Mouse (Mus musculus) small intestine, adult 2 months (tissue): ENCODE data around the gene Gzma. TPM values are rescaled to one million over a fixed set of nuclear protein-coding genes. Genes with fewer than 3 reads are reported as not detected.

Experiments used
- H3K27ac ChIP-seq: fragments of 200-500 bp; 2 replicates; pipeline ENCODE4 v1.5.1; 2012; ENCODE audit warnings: low read depth, low read length, control low read depth, inconsistent platforms; ENCODE audit not compliant: insufficient read depth
- H3K27me3 ChIP-seq: fragments of 200-500 bp; 2 replicates; pipeline ENCODE4 v1.6.1; 2012; ENCODE audit warnings: mild to moderate bottlenecking, moderate library complexity, low read length, inconsistent platforms; ENCODE audit not compliant: control insufficient read depth, insufficient read depth
- H3K36me3 ChIP-seq: fragments of 200-500 bp; 2 replicates; pipeline ENCODE4 v1.6.1; 2012; ENCODE audit warnings: mild to moderate bottlenecking, low read length, control low read depth, inconsistent platforms; ENCODE audit not compliant: control insufficient read depth, insufficient read depth
- H3K4me1 ChIP-seq: fragments of 200-500 bp; 2 replicates; pipeline ENCODE4 v1.6.1; 2012; ENCODE audit warnings: low read length, inconsistent platforms, mixed read lengths; ENCODE audit not compliant: control insufficient read depth, insufficient read depth, insufficient read length
- H3K4me3 ChIP-seq: fragments of 200-500 bp; 2 replicates; pipeline ENCODE4 v1.5.1; 2012; ENCODE audit warnings: low read depth, mild to moderate bottlenecking, control low read depth, inconsistent platforms, low read length, moderate library complexity
- CTCF ChIP-seq: fragments of 200-500 bp; IDR thresholded peaks from 2 replicates; pipeline ENCODE4 v1.5.1; 2012; ENCODE audit warnings: low read depth, mild to moderate bottlenecking, control low read depth, inconsistent platforms, low read length, moderate library complexity, mixed read lengths; ENCODE audit not compliant: insufficient replicate concordance, insufficient read length; ENCODE audit errors: extremely low read depth
- POLR2A ChIP-seq: fragments of 200-500 bp; IDR thresholded peaks from 2 replicates; pipeline ENCODE4 v1.6.1; 2012; ENCODE audit warnings: low read depth, mild to moderate bottlenecking, control low read depth, inconsistent platforms, low read length, moderate library complexity
- WGBS: fragments of 180-500 bp; shearing (Covaris S2); methylation state at CpG from one replicate; pipeline ENCODE4 v1.1.7; 2018; 5-methylcytosine and 5-hydroxymethylcytosine counted together
- polyA plus RNA-seq: library from polyadenylated mRNA; depleted of rRNA; stranded (reverse); fragments of >200 nt; gene quantifications from 2 replicates; pipeline ENCODE4 v1.2.3, GENCODE M21; 2012; rRNA removed

Gzma gene
- 4.4 and 5.2 TPM in 2 replicates for polyA plus RNA-seq

DNA sequence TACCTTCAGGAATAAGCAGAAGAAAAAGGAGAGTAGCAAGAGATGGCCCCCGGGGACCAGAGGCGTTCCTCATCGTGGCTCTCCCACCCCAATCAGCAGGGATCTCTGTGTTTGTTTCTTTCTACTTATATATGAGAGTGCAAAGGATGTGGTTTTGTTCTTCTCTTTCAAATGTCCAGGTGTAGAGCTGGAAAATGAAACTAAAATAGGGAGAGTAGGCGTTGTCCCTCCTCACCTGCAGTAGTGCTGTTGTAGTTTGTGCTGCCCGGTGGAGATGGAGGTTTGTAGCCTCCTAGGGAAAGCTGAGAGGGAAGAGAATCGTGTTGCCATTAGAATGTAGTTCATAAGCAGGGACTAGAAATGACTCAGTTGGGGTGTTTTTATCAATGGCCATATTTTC is at the start of gene Gzma:
Gzma (minus strand) TSS at position 103 of the 400 bp plus-strand sequence.
- TF ChIP-seq POLR2A: no peak
- no peak for TF ChIP-seq CTCF
- 62% methylated on average over 6 of the region's 6 CpGs for WGBS
- no peaks in the 10 kb centered on the region for H3K4me1 ChIP-seq
- no peak within 1 kb of the TSS for H3K4me3 ChIP-seq
- peak within 1 kb of the TSS; percentile 37; the same call in 1 of the 2 replicates for H3K27ac ChIP-seq
- H3K36me3 ChIP-seq: no peaks in the 10 kb centered on the region
- no peaks in the 10 kb centered on the region for H3K27me3 ChIP-seq

DNA sequence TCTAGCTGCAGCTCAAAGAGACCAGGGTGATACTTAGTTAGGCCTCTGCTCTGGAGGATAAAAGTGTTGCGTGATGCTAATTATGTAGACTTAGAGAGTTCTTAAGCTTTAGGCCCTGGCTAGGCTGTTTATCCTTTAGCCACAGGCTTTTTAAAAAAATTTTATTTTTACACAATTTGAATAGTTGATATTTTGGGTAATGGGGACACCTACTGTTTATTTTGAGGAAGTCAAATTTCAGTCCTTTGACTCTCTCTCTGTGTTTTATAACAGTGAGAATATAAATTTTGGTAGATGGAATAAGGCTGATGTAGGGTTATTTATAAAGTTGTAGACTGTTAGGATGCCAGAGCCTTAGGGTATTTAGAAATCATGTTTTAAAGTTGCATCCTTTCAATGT is 38.8 kb upstream of the Gzma start:
- no peak overlapping the region for H3K27ac ChIP-seq
- no peak overlapping the region for H3K4me3 ChIP-seq
- no peaks in the 10 kb centered on the region for H3K36me3 ChIP-seq
- 95% methylated on average over 1 of the region's 1 CpGs for WGBS
- H3K4me1 ChIP-seq: no peaks in the 10 kb centered on the region
- no peaks in the 10 kb centered on the region for H3K27me3 ChIP-seq
- TF ChIP-seq POLR2A (no peak), CTCF (no peak)

DNA sequence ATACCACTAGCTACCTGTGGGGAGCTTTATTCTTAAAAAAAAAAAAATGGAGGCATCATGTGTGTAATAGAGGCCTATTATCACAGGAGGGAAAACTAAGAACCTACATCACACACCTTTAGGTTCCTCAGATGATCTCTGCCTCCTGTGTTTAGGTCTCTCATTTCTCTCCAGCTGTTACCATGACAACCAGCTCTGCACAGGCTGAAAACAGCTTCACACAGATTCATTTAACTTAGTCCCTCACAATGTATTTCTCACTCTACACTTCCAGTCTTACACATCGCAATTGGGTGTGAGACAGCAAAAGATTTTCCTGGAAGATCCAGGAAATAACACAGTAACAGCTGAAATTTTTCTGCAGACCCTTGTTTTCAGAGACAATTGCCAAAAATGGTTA is 29.2 kb upstream of the Gzma start:
- no peak for TF ChIP-seq CTCF
- TF ChIP-seq POLR2A: no peak
- WGBS: 89% methylated on average over 1 of the region's 1 CpGs

DNA sequence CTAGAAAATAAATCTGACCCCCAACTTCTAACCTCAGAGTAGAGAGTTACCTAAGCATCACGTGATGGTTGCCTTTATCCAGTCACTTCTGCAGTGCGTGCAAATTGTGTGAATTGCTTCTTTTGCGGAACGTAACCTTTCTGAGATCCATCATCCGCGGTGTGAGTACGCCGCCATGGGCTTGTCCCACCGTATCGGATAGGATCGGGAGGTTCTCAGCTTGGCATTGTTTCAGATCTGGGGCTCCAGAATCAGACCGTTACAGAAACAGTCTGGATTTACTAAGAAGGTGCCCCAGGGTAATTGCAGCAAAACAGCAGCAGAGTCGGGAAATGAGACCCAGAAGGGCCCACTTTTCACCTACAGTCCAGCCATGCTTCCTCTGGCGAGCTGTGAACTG is 20.5 kb upstream of the Gzma start:
- no peaks in the 10 kb centered on the region for H3K4me1 ChIP-seq
- no peak for TF ChIP-seq CTCF
- no peak for TF ChIP-seq POLR2A
- 92% methylated on average over 14 of the region's 14 CpGs for WGBS
- H3K27ac ChIP-seq: no peak overlapping the region
- no peak overlapping the region for H3K4me3 ChIP-seq
- H3K27me3 ChIP-seq: no peaks in the 10 kb centered on the region
- H3K36me3 ChIP-seq: no peaks in the 10 kb centered on the region

More for the DNA sequence above, 29.2 kb upstream of the Gzma start:
- H3K27me3 ChIP-seq: no peaks in the 10 kb centered on the region
- no peak overlapping the region for H3K27ac ChIP-seq
- H3K36me3 ChIP-seq: no peaks in the 10 kb centered on the region
- no peaks in the 10 kb centered on the region for H3K4me1 ChIP-seq
- no peak overlapping the region for H3K4me3 ChIP-seq

DNA sequence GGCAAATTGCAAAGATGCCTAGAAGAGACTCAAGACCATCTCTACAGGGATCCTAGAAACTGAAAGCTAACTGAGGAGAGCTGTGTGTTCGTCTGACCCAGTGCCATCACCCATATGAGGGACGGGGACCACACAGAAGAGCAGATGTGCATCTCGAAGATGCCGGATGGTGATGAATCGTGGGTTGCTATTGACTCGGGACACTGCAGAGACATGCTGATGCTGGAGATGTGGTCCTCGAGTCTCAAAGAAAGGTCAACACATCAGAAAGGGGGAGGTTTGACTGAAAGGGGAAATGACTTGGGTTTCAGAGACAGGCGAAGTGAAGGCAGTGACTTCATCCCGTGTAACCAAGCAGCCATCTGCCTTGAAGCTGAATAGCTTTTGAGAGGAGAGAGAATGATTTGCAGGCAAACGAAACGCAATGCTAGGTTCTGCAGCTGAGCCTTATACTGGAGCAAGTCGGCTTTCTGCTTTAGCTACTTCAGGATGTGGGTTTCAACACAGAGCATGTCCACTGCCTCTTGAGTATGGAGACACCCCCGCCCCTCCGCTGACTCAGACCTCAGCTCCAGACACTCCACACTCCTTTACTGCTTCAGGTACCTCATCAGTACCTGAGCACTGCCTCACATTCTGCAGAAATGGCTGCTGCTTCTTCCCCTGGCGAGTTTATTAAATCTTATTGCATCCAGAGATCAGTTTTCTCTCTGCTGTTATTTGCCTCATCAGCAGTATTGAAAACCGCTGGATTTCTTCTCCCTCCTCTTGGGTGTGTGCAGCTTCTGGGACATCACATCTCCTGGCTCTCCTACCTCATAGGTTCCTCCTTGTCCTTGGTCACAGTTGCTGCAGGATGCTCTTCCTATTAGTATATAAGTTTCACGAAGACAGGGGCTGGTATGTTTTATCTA is 19.8 kb upstream of the Gzma start:
- H3K27ac ChIP-seq: 0 out of 2 replicates have a peak overlapping the region, but pooled peaks have one; percentile 29
- peak overlapping the region; percentile 12; the same call in 1 of the 2 replicates for H3K4me3 ChIP-seq
- 80% methylated on average over 17 of the region's 17 CpGs for WGBS
- H3K36me3 ChIP-seq: no peaks in the 10 kb centered on the region
- TF ChIP-seq CTCF (no peak), POLR2A (no peak)
- H3K27me3 ChIP-seq: no peaks in the 10 kb centered on the region
- H3K4me1 ChIP-seq: no peaks in the 10 kb centered on the region

DNA sequence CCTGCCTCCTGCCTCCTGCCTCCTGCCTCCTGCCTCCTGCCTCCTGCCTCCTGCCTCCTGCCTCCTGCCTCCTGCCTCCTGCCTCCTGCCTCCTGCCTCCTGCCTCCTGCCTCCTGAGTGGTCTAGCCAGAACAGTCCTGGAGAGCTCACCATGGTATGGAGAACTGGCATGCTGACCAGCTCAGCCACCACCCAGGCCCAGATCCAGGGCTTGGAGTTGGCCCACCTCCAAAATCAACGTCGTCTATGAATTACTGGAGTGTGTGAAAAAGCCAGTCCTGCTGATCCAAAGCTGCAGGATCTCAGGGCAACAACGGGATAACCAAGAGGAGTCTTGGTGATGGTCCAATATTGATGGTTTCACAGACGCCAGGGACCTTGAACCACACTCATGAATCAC is 18.2 kb upstream of the Gzma start:
- H3K27ac ChIP-seq: no peak overlapping the region
- no peak overlapping the region for H3K4me3 ChIP-seq
- no peak for TF ChIP-seq CTCF
- no peak for TF ChIP-seq POLR2A
- H3K36me3 ChIP-seq: no peaks in the 10 kb centered on the region
- no peaks in the 10 kb centered on the region for H3K27me3 ChIP-seq
- H3K4me1 ChIP-seq: no peaks in the 10 kb centered on the region
- WGBS: 40% methylated on average over 4 of the region's 4 CpGs

DNA sequence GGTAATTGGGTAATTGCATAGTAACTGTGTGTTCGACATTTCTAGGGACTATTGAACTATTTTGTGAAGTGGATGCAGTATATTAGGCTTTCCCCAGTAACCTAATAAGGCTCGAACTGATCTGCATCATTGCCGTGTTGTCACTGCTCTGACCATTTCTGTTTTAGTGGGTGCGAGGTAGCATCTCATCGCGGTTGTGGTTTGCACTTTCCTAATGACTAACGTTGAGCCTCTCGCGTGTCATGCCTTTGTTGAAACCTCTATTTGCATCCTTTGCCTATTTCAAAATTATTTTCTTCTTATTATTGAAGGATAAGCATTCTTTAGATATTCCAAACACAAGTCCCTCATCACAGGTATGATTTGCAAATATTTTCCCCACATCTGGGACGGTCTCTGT is 4.0 kb upstream of the Gzma start:
- 82% methylated on average over 10 of the region's 10 CpGs for WGBS
- H3K36me3 ChIP-seq: no peaks in the 10 kb centered on the region
- H3K27me3 ChIP-seq: no peaks in the 10 kb centered on the region
- no peak for TF ChIP-seq POLR2A
- TF ChIP-seq CTCF: no peak
- no peak overlapping the region for H3K27ac ChIP-seq
- H3K4me3 ChIP-seq: no peak overlapping the region
- H3K4me1 ChIP-seq: no peaks in the 10 kb centered on the region
